10 mouse cellular contexts compared by ENCODE assay signal in the genomic region with DNA sequence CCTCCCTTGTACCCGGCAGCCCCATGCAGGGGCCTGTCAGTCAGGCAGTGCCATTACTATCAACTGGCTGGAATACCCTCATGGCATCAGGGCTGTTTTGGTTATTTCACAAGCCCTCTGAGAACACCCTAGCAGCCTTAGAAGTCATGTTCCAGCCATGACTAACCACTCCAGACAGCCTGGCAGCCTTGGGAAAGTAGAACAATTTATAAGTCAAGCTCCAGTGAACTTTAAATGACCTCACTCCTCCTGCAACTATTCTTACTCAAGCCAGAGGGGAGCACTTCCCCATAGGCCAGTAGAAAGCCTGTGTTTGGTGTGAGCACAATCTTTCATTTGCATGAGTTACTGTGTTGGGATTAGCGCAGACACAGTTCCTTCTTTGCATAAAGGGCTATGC.
DNase-seq lines count a peak whose midpoint lies in the region; ATAC-seq and TF ChIP-seq lines count a peak whose summit lies in the region.
"Had no signal": no experiment of that assay in that cellular context is flagged by ENCODE, and none has a peak within 500 bp of the region (broad histone marks: within the 10 kb centered on the region; RNA-seq: fewer than 3 reads in every experiment).

No protein-coding gene starts in this region.

- ATAC-seq in embryonic facial prominence, embryonic 15.5 days (ENCODE audit: insufficient number of reproducible peaks, low FRiP score, low TSS enrichment, low read depth): no peak
- ATAC-seq in limb, embryonic 15.5 days (ENCODE audit: insufficient number of reproducible peaks, low FRiP score, low TSS enrichment, low read depth): 0 out of 2 replicates have a peak, but pooled peaks have one; percentile 26
- ATAC-seq in hindbrain, postnatal 0 days: no peak

- no peaks in the 10 kb centered on the region for H3K36me3 ChIP-seq in embryonic facial prominence, embryonic 15.5 days
- H3K36me3 ChIP-seq in limb, embryonic 15.5 days: no peaks in the 10 kb centered on the region
- no peaks in the 10 kb centered on the region for H3K36me3 ChIP-seq in hindbrain, postnatal 0 days (ENCODE audit: insufficient read depth, low read length)
- H3K36me3 ChIP-seq: hindbrain, embryonic 15.5 days had no signal

- H3K27me3 ChIP-seq in embryonic facial prominence, embryonic 15.5 days: no peaks in the 10 kb centered on the region
- no peaks in the 10 kb centered on the region for H3K27me3 ChIP-seq in limb, embryonic 15.5 days
- no peaks in the 10 kb centered on the region for H3K27me3 ChIP-seq in hindbrain, postnatal 0 days (ENCODE audit: insufficient read depth, low read length)
- H3K27me3 ChIP-seq: hindbrain, embryonic 15.5 days had no signal

- DNase-seq in 3T3-L1 (ENCODE audit: low read depth, low spot score) (peak; percentile 80), 416B (ENCODE audit: low read depth) (peak; percentile 21)
- DNase-seq in thymus, postnatal 14 days: no peak
- DNase-seq in hindbrain, postnatal 0 days (ENCODE audit: low spot score): no peak
- DNase-seq in layer of hippocampus, adult 2 months (ENCODE audit: low spot score in 2 of 2): no peak
- no peak for DNase-seq in T-cell, adult 2 months (ENCODE audit: low spot score)

- 57% methylated on average over 2 of the region's 2 CpGs for WGBS in embryonic facial prominence, embryonic 15.5 days
- 50% methylated on average over 2 of the region's 2 CpGs for WGBS in limb, embryonic 15.5 days
- 61% methylated on average over 2 of the region's 2 CpGs for WGBS in hindbrain, postnatal 0 days

- peaks cover 13% of the 10 kb centered on the region for H3K4me1 ChIP-seq in embryonic facial prominence, embryonic 15.5 days
- H3K4me1 ChIP-seq in limb, embryonic 15.5 days: peaks cover 6% of the 10 kb centered on the region
- H3K4me1 ChIP-seq in hindbrain, postnatal 0 days (ENCODE audit: insufficient read depth, low read length): no peaks in the 10 kb centered on the region
- H3K4me1 ChIP-seq: hindbrain, embryonic 15.5 days had no signal

- H3K4me3 ChIP-seq in embryonic facial prominence, embryonic 15.5 days (replicated peaks): no peak overlapping the region
- no peak overlapping the region for H3K4me3 ChIP-seq in limb, embryonic 15.5 days
- H3K4me3 ChIP-seq in hindbrain, postnatal 0 days (ENCODE audit: low read length): no peak overlapping the region
- no peak overlapping the region for H3K4me3 ChIP-seq in layer of hippocampus, adult 2 months
- H3K4me3 ChIP-seq: hindbrain, embryonic 15.5 days had no signal

- H3K9me3 ChIP-seq in embryonic facial prominence, embryonic 15.5 days (replicated peaks): no peaks in the 10 kb centered on the region
- no peaks in the 10 kb centered on the region for H3K9me3 ChIP-seq in limb, embryonic 15.5 days
- H3K9me3 ChIP-seq in hindbrain, postnatal 0 days (ENCODE audit: low read length): no peaks in the 10 kb centered on the region
- H3K9me3 ChIP-seq: hindbrain, embryonic 15.5 days had no signal

- no peak overlapping the region for H3K9ac ChIP-seq in embryonic facial prominence, embryonic 15.5 days
- H3K9ac ChIP-seq in limb, embryonic 15.5 days: no peak overlapping the region
- H3K9ac ChIP-seq in hindbrain, postnatal 0 days (replicated peaks; ENCODE audit: low read length): no peak overlapping the region
- H3K9ac ChIP-seq: hindbrain, embryonic 15.5 days had no signal

- H3K27ac ChIP-seq in embryonic facial prominence, embryonic 15.5 days (replicated peaks): 0 out of 2 replicates have a peak overlapping the region, but pooled peaks have one; percentile 11
- no peak overlapping the region for H3K27ac ChIP-seq in limb, embryonic 15.5 days
- H3K27ac ChIP-seq in hindbrain, postnatal 0 days: no peak overlapping the region
- no peak overlapping the region for H3K27ac ChIP-seq in layer of hippocampus, adult 2 months
- H3K27ac ChIP-seq: hindbrain, embryonic 15.5 days; macrophage had no signal

- TF ChIP-seq CTCF in hindbrain, postnatal 0 days (IDR thresholded peaks at IDR 0.05; ENCODE audit: low read depth): no peak
- TF ChIP-seq CTCF in layer of hippocampus, adult 2 months (conservative IDR thresholded peaks at IDR 0.05): no peak

- H3K4me2 ChIP-seq in embryonic facial prominence, embryonic 15.5 days (replicated peaks): no peak overlapping the region
- no peak overlapping the region for H3K4me2 ChIP-seq in limb, embryonic 15.5 days
- no peak overlapping the region for H3K4me2 ChIP-seq in hindbrain, postnatal 0 days (ENCODE audit: low read depth, low read length)
- H3K4me2 ChIP-seq: hindbrain, embryonic 15.5 days had no signal

Comparison
In these comparisons a context has a peak if more than half of its experiments do, and no peak if none do; other contexts are left out.
1. DNase-seq: peak in 3T3-L1 (single experiment) and 416B (single experiment); none in thymus, postnatal 14 days (single experiment), hindbrain, postnatal 0 days (single experiment), layer of hippocampus, adult 2 months (0 of 2) and T-cell, adult 2 months (single experiment).